Mouse (Mus musculus) mesoderm, embryonic 11.5 days (tissue): ENCODE measurements around the gene Irgm1.
"Not testable (repeated sequence)": the region's sequence is repeated elsewhere in the genome, so short reads cannot be mapped to it uniquely, and the experiment has no call there.

Source experiments
- DNase-seq: peaks from one replicate; pipeline ENCODE4 v3.0.0-alpha.2; 2012; ENCODE audit warnings: low read depth, low spot score

Irgm1 gene

DNA sequence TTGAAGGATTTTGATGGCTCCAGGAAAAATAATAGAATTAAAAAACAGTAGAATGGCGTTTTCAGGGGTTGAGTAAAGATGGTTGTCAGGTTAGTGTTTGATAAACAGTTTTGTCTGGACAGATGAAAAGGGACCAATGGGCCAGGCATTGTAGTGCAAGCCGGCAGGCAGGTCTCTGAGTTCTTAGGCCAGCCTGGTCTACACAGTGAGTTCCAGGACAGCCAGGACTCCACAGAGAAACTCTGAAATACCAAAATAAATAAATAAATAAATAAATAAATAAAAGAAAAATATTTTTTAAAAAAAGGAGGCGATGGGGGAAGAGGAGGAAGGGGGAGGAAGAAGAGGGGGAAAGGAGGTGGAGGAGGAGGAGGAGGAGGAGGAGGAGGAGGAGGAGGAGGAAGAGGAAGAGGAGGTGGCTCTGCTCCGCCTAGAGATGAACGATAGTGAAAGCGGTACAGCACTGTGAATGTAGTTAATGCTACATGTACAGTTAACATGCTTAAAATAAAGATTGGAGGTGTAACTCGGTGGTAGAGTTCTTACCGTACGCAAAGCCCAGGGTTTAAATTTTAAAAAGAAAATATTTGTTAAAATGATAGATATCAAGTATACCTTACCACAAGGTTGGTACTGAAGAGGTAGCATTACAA lies 38.3 kb downstream of the Irgm1 start:
- no peak for DNase-seq

DNA sequence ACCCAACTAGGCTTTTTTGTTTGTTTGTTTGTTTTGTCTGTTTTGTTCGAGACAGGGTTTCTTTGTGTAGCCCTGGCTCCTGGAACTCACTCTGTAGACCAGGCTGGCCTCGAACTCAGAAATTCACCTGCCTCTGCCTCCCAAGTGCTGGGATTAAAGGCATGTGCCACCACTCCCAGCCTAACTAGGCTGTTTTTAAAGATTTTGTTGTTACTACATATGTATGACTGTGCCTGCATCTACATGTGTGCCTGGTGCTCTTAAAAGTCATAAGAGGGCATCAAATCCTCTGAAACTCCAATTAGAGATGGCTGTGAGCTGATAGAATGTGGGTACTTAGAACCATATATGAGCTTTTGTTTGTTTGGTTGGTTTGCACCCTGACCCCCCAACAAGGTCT lies 40.2 kb downstream of the Irgm1 start:
- no peak for DNase-seq

DNA sequence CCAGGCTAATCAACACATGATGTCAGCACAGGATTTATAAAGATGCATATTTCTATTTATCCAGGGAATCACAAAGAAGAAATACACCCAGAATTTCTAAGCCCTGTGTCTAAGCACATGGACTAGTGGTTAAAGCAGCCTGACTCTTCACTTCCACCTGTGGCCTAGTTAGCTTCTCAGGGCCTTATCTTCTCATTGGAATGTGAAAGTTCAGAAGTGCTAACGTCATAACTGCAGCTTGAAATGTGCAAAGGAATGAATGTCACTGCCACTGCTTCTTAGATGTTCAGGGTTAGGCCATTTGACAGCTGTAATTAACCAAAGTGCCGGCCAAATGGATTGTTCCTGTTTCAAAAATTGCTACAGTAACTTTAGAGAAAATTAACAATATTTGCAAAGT lies 41.2 kb downstream of the Irgm1 start:
- no peak for DNase-seq

DNA sequence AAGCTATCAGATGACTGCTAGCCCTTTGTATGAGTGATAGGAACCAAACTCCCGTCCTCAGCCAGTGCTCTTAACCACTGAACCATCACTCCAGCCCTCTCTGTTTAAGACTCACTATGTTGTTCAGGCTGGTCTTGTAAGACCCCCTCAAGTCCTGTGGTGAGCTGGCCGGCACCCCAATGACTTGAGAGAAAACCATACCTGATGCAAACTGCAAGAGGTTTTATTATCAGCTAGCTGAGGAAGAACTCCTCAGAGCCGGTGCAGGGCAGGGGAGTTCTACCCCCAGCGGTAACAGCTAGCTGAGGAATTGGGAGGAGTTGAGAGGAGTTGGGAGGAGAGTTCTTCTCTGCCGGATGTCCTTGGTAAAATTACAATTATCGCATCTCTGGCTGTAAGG lies 43.6 kb downstream of the Irgm1 start:
- no peak for DNase-seq

DNA sequence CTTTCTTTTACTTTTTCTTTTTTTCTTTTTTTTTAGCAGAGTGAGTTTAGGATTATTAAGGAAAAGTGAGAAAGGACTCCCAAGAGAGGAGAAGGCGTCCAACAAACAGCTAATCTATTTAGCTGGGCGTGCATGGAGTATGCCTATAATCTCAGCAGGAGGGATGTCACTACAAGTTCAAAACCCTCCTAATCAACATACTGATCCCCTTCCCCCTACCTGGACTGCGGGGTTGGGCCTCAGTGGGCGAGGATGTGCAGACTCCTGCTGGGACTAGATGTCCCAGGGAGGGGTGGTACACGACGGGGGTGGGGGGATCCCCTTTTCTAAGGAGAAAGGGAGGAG lies 44.8 kb downstream of the Irgm1 start:
- DNase-seq, result no peak

DNA sequence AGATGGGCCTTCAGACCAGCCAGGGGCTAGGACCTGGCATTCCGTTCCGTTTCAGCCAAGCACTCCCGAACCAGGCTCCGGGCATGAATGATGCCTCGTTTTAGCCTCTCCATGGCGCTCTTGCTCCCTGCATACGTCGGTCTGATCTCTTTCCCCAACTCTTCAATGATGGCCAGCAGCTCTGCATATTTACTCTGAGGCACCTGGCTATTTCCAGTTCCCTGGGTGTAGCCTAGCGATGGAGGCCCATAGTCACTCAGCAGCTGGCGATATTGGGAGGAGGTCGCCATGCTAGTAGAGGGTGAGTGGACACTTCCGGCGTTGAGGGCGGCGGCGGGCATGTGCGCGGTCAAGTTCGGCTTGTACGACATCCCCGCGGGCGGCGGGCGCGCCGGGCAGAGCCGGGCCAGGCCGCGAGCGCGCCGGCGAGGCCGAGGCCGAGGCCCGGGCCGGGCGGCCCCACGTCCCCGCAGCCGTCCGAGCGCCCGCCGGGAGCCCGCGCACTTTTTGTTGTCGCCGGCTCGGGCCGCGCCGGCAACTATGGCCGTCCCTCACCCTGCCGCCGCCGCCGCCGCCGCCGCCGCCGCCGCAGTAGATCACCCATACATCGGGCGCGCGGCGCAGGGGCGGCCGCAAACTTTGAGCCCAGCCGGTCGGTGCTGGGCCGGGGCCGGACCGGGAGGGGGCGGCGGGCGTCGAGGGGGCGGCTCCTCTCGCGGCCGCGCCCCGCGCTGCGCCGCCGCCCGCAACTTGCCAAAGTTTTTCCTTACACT lies 45.3 kb downstream of the Irgm1 start, which contains the start of the genes Trim7 and Gm12184:
TSS of gene Trim7 (plus strand) at position 162 of the 773 bp plus-strand sequence.
TSS of gene Gm12184 (minus strand) at position 677 of the 773 bp plus-strand sequence.
- DNase-seq, result not testable (repeated sequence)

DNA sequence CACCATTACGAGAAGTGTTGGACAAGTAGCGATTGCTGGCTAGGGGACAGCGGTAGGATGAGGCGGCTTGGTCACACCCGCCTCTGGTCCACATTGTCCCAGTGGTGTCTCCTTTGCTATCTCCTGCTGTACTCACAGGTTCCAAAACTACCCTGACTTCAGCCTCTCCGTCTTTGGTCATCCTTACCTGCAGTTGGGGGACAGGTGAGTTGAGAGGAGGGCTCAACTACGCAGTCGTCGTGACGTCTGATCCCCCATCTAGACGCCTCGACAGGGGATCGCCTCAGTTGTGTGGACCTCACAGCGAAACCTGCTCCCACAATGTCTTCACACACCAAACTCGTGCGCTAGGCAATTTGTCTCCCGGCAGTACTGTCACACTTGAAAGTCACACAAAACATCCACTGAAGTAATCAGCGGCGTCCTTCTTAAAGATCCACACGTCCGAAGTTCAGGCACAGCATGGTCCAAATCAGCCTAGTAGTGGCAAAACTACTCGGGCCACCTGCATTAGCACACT lies 47.1 kb downstream of the Irgm1 start:
- DNase-seq, result no peak

DNA sequence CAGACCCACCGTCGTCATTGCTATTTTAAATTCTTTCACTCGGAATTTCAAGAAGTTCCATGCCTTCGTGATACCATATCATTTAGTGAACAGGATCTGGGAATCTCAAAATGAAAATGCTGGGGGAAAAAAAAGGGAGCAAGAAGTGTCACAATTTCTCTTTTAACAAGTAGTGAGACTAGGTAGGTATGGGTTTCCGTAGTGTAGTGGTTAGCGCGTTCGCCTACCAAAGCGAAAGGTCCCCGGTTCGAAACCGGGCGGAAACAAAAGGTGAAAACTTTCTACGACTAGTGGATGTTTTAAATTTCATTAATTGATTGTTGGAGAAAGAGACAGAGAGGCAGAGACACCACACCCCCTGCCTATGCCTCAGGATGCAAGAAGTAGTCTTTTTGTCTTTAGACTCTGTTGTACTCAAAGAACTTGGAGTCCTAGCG lies 47.9 kb downstream of the Irgm1 start:
- peak; percentile 92 for DNase-seq

DNA sequence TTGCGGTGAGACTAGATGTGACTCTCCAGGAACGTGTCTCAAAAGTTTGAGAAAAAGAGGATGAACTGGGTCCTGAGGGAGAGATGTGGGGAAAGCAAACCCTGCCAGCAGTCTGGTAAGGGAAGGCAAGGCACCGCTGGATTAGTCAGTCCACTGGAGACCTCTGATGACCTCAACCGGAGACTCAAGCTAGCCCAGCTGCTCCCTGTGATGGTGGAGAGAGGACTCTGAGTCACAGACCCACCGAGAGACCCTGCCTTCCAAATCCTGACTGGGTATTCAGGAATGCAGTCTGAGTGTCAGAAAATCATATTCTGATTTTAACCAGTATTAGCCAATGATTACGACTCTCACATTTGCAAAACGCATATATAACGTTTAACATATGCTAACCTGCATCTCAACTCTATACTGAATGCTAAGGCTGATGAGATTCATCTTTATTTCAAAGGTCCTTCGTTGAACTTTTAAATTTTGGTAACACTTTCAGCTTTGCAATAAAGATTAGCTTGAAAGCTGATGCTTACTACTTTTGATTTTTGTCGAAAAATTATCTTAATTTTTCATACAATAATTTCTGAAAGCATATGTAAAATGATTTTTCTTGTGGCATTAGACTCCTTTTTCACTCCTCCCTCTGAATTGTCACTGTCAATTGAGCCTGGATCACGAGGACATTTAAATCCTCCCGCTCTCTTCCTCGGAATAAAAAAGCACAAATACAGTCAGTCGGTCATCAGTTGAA lies 48.5 kb downstream of the Irgm1 start:
- DNase-seq, result no peak

DNA sequence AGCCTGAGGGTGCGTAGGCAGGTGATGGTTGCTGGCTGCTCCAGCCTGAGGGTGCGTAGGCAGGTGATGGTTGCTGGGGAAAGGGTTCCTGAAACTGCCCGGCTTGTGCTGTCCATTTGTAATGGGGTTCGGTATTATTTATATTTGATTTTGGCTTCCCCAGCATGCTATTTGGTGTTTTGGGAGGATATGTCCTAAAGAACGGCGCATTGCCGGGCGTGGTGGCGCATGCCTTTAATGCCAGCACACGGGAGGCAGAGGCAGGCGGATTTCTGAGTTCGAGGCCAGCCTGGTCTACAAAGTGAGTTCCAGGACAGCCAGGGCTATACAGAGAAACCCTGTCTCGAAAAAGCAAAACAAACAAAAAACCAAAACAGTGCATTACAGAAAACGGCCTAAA lies 50.2 kb downstream of the Irgm1 start:
- not testable (repeated sequence) for DNase-seq

DNA sequence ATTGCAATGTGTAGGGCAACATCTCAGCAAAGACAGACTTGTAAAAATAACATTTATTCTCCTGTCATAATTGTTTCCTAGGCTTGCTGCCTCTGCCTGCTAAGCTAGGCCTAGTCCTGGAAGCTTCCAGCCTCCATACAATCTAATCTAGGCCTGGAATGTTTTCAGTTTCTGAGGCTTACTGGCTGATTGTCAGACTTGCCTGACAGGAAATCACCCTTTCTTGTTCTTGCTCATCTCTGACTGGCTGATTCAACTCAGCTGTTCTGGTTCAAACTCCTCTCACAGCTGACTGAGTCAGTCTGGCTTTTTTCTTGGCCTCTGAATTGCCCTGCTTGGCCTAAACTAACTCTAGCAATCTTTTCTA lies 51.2 kb downstream of the Irgm1 start:
- no peak for DNase-seq

DNA sequence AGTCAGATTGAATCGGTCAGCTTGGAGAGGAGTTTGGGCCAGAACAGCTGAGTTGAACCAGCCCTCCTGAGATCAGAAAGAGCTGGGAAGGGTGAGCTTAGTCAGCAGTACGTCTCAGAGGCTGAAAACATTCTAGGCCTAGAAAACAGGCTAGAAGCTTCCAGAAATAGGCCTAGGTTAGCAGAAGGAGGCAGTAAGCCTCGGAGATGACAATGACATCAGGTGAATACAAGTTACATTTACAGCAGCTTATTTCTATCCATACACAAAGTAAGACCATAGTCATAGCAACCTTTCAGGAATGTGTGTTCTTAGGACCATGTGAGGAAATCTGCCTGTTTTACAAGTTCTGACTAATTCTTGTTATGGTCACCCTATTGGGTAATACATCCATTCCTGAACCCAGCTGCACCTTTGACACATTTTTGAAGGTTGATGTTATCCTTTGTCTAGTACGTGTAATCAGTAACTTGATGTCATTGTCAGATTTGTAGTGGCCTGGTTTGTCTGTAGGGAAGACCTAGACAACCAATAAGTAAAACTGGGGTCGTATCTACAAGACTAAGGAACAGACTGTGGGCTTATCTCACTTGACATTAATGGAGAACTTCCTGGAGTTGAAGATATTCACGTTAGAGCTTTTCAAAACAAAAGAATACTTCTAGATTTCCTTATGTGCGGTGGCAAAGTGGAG lies 51.7 kb downstream of the Irgm1 start:
- no peak for DNase-seq

DNA sequence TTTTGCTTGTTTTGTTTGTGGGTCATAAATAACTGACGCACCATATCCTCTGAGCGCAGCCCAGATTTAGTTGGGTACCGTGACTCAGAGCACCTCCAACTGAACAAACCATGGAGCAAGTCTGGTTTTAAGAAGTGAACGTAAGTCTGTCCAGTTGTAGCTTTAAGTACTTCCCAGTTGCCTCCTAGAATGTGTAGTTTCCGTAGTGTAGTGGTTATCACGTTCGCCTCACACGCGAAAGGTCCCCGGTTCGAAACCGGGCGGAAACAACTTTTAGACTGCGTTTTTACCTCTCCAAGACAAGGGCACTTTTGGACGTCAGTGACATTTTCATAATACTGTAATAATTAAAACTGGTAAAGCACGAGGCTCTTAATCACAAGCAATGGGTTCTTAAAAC lies 53.1 kb downstream of the Irgm1 start:
- peak; percentile 94 for DNase-seq

DNA sequence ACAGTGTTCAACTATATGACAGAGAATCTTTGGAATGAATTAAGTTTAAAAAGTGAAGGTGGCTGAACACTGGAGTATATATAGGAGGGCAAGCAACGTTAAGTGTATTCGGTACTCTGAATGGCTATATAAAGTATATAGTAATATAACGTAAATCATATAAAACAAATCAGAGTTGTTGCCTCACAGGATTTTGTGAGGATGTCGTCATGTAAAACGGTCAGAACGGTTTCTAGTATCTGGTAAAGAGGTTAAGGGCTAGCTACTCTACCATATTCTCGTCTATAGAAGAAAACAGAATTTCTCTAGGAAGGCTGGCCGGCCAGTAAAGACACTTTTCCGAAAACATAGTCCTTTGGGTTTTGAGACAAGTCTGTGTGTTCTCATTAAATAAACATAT lies 53.7 kb downstream of the Irgm1 start:
- no peak for DNase-seq

DNA sequence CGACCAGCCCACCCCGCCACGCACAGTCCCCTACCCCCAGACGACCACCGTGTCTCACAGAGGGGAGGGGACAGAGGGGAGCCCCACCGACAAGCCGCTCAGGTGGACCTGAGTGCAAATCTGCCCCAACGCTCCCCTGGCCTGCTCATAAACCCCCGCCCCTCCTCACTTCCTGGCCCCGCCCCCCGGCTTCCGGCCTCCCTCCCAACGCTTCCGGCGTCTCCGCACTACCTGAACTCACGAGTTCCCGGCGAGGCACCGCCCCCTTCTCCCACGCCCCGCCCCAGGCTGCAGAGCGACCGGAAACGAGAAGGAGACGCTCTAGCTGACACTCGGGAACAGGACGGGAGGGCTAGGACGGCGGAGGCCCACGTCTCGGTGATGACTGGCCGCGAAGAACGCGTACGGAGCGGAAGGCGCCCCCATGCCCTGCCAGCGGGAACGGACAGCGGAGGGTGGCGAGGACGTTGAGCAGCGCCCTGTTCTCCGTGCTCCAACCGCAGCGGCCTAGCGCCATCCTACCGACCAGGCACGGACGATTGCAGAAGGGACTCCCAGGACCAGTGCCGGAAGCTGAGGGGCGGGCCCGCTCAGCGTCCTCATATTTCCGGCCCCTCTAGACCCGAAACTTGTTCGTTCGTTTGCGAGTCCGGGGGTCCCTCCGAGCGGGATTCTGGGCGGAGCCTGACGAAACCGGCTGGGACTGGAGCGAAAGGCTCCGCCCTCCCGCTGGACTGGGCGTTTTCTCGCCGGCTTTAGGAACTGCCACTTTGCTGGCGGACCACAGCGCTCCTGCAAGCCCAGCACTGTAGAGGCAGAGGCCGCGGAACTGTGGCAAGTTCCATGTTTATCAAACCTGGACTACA lies 54.5 kb downstream of the Irgm1 start, which contains the start of gene Trim41:
TSS of gene Trim41 (minus strand) at position 554 of the 866 bp plus-strand sequence.
- DNase-seq, result peak; percentile 98

DNA sequence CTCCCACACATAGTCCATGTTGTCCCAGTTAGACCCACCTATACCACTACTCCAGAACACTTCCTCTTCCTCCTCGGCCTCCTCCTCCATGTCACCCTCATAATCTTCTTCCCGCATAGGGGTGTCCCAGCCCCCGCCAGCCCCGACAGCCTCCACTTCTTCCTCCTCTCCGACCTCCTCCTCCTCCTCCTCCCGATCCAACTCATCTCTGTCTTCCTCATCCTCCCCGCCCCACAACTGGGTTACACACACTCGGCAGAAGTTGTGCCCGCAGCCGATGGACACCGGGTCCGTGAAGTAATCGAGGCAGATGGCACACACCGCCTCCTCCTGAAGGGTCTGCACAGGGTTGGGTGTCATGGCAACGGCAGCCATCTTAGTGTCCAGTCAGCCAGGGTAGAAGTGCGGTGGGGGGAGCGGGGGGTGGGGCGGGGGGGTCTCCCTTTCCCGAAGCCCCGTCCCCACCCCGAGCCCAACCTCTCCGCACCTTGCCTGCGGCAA lies 55.2 kb downstream of the Irgm1 start:
- peak; percentile 76 for DNase-seq

DNA sequence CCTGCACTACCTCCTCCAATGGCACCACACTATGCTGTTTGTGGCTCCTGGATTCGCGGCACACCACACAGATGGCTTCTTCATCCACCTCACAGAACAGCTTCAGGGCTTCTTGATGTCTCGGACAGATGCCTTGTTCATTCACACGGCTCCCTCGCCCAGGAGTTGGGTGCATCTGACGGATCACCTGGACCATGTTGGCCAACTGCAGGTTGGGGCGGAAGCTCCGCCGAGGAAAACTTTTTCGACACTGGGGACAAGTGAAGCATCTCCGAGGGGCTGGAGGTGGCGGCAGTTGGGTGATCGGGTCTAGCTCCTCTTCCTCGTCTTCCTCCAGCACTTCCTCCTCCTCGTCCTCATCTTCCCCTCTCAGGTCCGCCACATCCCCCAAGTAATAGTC lies 55.6 kb downstream of the Irgm1 start:
- no peak for DNase-seq

DNA sequence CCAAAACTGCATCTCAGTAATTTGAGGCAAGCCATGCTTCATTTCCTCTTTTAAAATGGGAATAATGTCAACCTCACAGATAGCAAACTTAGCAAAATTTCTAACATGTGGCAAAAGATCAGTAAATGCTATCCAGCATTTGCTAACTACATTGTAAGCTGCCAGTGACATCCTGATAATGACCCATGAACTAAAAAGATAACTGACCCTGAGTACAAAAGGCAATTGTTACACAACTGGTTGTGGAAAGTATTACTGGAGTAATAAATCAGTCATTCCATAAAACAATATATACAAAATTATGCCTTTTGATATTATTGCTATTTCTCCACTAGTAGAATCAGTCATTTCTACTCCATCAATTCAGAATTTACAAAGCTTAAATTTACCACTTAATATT lies 57.7 kb downstream of the Irgm1 start:
- no peak for DNase-seq
